Mouse (Mus musculus) mature B cell (primary cell): Measurements from ENCODE around the gene Gpr182.

Experiments
- in situ Hi-C: fragments of 300-500 bp; cut with MboI; formaldehyde crosslinking; loops from 2 replicates; pipeline ENCODE4 v1.14.3; 2019

Gene Gpr182

DNA sequence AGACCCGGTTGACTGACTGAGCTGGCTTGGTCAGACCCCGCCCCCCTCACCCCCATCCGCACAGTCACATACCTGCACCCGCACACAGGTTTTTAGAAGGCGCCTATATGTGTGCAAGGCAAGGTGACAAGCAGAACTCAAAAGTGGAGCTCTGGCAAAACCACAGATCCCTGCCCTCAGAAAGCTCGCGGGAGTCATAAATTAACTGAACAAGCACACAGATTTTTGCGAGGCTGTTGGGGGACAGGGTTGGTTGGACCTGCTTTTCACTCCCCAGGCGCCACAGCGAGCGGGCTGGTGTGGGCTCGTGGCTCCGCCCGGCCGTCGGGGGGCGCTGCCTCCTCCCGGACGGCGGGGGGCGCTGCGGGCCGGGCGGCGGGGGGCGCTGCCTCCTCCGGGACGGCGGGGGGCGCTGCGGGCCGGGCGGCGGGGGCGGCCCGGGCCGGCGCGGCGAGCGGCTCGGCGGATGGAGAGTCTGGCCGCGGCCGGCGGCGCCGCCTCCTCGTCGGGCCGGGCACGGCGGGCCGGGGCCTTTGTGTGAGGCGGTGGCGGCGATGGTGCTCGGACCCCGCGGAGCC, 12.4 kb downstream of the Gpr182 start, which contains the start of gene Zbtb39:
Gene Zbtb39, plus strand, starts transcription at position 456 of the 578 bp plus-strand sequence.
- in situ Hi-C loops = loop anchor here (10.0 kb wide), 1 partner anchor 94 kb away; the partner anchor contains the start of gene Stat6

DNA sequence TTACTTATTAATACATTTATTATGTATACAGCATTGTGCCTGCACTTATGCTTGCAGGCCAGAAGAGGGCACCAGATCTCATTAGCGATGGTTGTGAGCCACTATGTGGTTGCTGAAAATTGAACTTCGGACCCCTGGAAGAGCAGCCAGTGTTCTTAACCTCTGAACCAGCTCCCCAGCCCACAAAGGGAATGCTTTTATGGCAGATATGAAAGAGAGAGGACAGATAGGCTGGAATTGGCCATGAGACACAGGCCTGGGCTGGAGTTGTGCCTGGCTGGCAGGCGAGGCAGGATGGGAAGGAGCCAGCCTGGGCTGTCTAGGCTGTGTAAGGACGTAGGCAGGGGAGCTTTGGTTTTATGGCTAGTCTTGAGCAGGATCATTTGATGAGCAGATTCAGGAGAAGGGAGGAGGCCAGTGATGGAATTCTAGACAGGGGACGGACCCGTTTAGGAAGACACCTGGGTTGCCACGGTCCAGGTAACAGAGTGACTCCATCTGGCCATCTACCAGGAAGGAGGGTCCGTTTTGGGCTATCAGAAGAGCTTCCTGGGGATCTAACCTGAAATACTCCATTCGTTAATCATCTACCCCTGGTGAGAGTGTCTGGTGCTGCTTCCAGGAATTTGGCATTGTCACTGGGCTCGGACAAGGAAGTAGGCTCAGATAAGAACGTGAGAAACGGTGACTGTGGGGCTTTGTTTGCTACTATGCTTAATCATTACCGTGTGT, 13.2 kb downstream of the Gpr182 start:
- in situ Hi-C loops = loop anchor here (10.0 kb wide), 1 partner anchor 94 kb away; the partner anchor contains the start of gene Stat6

DNA sequence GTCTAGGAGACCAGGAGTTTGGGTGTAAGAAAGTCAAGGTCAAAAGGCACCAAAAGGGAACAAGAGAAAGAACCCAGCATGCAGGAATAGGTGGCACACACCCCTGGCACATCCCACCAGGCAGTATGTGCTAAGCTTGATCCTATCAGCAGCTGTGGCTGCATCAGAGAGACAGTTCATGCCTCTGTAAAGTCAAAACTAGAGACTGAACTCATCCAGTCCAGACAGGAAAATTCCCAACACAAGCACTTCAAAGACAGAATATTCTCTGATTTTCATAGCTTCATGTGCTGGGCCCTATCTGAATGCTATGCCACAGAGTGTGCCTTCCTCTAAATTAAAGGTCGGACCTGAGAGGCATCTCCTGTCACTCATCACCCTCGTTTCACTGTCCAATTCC, 14.0 kb downstream of the Gpr182 start:
- in situ Hi-C loops = loop anchor here (10.0 kb wide), 1 partner anchor 93 kb away; the partner anchor contains the start of gene Stat6

DNA sequence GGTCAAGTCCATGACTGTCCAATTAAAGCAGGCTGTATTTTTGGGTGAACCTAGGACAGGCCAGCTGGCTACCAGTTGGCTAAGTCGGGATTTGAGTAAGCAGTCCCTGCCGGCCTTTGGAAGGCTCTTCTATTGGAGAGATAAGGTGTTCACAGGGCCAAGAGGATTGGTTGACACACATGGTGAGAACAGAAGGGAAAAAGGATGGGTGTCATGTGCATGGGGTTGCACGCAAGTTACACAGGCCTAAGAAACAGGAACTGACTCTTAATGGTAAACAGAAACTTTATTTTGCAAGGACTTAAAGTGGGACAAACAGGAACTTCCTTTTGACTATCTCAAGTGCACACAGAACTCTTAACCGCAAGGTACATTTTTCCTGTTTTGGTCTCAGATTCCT, 14.6 kb downstream of the Gpr182 start:
- in situ Hi-C loops = loop anchor here (10.0 kb wide), 1 partner anchor 92 kb away; the partner anchor contains the start of gene Stat6

- in situ Hi-C loops = loop anchor here (10.0 kb wide), 1 partner anchor 91 kb away; the partner anchor contains the start of gene Stat6
Measured at GRCm38 (mm10) chr10:127736266-127736665, 15.3 kb downstream of the Gpr182 start.

- in situ Hi-C loops = loop anchor here (10.0 kb wide), 1 partner anchor 90 kb away; the partner anchor contains the start of gene Stat6
Measured at GRCm38 (mm10) chr10:127734434-127734833, 17.1 kb downstream of the Gpr182 start.

GRCm38 (mm10) chr10:127731397-127731796, 20.1 kb downstream of the Gpr182 start:
- in situ Hi-C loops = loop anchor here (10.0 kb wide), 1 partner anchor 87 kb away; the partner anchor contains the start of gene Stat6

GRCm38 (mm10) chr10:127730933-127731310, 20.6 kb downstream of the Gpr182 start:
- in situ Hi-C loops = loop anchor here (10.0 kb wide), 1 partner anchor 86 kb away; the partner anchor contains the start of gene Stat6

GRCm38 (mm10) chr10:127730285-127730932, 21.1 kb downstream of the Gpr182 start:
- in situ Hi-C loops = loop anchor here (10.0 kb wide), 1 partner anchor 86 kb away; the partner anchor contains the start of gene Stat6

DNA sequence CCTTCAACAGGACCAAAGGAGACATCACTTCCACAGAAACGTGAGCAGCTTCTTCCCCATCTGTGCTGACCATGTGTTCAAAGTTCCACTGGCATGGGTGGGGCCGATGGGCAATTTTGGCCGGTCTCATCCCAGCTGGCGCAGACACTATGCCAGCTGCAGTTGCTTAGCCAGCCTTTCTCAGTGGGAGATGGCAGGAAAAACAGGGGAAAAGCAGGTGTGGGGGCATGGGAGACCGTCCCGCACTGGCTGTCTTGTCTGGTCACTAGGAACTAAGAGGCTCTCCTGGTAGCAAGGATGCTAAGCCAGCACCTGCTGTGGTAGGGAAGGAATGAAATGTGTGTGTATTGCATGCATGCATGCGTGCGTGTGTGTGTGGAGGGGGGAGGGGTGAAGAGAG, 23.1 kb downstream of the Gpr182 start:
- in situ Hi-C loops = no loop called here

DNA sequence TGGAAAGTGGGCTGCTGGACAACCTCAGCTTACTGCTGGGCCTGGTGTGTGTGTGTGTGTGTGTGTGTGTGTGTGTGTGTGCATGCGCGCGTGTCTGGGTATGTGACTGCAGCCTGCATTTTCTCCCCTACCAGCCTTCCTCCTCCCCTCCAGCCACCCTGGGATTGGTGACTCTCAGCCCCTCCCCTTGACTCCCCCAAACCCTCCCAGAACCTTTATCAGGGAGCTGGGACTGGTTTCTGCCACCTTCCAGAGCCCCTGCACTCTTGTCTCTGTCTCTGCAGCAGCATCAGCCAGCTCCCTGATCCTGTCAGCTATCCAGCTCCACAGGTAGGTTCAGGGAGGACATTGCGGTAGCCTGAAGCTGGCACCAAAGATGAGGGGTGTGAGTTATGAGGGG, 26.4 kb downstream of the Gpr182 start:
- in situ Hi-C loops = no loop called here

- in situ Hi-C loops = no loop called here
Measured at GRCm38 (mm10) chr10:127724178-127724577, 27.4 kb downstream of the Gpr182 start, which contains the start of gene Tac2. TSS of gene Tac2 (plus strand) at chr10:127724478.

- in situ Hi-C loops = no loop called here
Measured at GRCm38 (mm10) chr10:127721671-127722418, 29.7 kb downstream of the Gpr182 start.

GRCm38 (mm10) chr10:127712736-127713135, 38.8 kb downstream of the Gpr182 start:
- in situ Hi-C loops = no loop called here

GRCm38 (mm10) chr10:127710331-127710730, 41.2 kb downstream of the Gpr182 start:
- in situ Hi-C loops = no loop called here

- in situ Hi-C loops = no loop called here
Measured at GRCm38 (mm10) chr10:127708850-127709370, 42.6 kb downstream of the Gpr182 start.

GRCm38 (mm10) chr10:127707721-127708120, 43.8 kb downstream of the Gpr182 start:
- in situ Hi-C loops = no loop called here

DNA sequence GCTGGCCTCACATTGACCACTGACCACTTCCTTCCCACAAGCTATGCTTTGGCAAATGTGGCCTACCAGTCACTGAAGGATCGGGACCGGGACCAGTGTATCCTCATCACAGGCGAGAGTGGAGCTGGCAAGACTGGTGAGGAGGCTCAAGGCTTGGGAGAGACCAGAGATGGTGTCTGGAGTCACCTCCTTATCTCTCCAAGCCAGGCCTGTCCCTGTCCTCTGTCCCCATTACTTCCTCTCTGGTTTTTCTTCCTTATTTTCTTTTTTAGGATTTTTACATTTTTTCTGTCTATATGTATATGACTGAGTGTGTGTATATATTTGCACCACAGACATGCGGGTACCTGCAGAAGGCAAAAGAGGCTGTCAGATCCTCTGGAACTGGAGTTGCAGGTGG, 45.7 kb downstream of the Gpr182 start:
- in situ Hi-C loops = no loop called here

DNA sequence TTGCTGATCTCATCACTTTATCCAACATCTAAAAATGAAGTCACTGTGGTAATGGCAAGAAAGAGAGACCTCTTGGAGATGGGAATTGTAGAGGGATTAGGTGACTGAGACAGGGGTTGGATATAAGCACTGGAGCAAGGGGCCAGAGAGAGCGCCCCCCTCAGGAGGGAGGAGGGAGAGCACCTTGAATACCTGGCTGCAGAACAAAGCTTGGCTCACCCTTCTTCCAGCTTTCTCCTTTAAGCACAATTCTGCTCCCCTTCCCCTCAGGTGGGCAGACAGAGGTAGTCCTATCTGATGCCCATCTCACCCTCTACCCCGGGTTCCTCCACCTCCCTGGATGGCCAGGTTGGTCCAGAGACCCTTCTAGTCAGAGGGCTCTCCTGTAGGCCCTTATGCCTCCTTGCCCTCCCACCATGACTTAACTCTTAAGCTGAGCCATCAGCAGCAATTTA, 46.7 kb downstream of the Gpr182 start, which contains the start of gene Myo1a:
Gene Myo1a, plus strand, starts transcription at position 405 of the 455 bp plus-strand sequence.
- in situ Hi-C loops = no loop called here

DNA sequence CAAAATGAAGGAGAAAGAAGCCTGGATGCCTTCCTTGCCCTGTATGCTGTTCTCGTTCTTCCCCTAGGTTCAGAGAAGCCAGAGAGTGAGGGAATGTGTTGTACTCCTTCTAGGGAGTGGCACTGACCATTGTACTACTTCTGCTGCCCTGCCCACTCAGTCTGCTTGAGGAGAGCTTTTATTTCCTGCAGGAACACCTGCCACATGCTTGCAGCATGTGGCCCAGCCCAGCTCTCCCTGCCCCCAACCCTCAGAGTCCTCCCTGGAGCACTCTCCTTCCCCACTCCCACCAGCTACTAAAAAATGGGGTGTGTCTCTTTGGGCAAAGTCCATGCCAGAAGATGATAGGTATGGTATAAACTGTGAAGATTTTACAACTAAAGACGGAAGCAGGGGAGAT, 47.2 kb downstream of the Gpr182 start:
- in situ Hi-C loops = no loop called here

DNA sequence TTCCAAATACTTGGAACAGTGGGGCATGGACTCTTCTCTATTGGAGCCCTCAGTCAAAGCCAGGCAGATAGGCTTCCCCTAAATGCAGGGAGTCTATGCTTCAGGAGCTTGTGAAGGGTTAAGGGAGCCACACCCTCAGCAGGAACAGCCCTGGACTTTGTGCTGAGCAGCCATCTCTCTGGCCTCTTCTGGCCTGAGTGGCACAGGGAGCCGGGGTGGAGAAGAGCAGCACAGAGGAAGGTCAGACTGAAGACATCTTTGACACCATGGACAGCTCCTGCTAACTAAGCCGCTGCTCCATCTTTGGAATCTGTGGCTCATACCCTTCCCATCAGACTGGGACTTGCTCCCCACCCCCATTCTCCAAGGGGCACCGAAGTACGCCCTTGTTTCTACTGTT, 48.2 kb downstream of the Gpr182 start:
- in situ Hi-C loops = no loop called here
